Mouse (Mus musculus): ENCODE data around the gene Zbtb48. TPM values are rescaled to one million over a fixed set of nuclear protein-coding genes. Genes with fewer than 3 reads are reported as not detected.

Zbtb48 gene
- 13.7 and 19.1 TPM in 2 replicates for polyA plus RNA-seq (2012; rRNA removed)

- H3K4me1 ChIP-seq (ENCODE audit: control insufficient read depth, insufficient read depth, low read length) = peaks cover 9% of the 10 kb centered on the region
- peak within 1 kb of the TSS; percentile 47 for H3K4me3 ChIP-seq (ENCODE audit: insufficient read depth, low read length)
- peak; percentile 95 for TF ChIP-seq POLR2A (IDR thresholded peaks at IDR 0.05; ENCODE audit: extremely low read depth, insufficient read depth, low read length)
- TF ChIP-seq CTCF (IDR thresholded peaks at IDR 0.05; ENCODE audit: extremely low read depth, insufficient read depth, low read length) = no peak
- no peak within 1 kb of the TSS for H3K27ac ChIP-seq (ENCODE audit: insufficient read depth, low read length)
Observed at GRCm38 (mm10) chr4:152027524-152027923, at the start of gene Zbtb48. Gene Zbtb48, minus strand, starts transcription at chr4:152027671.

GRCm38 (mm10) chr4:152077191-152077590, 49.7 kb upstream of the Zbtb48 start:
- Histone ChIP-seq H3K27ac (ENCODE audit: insufficient read depth, low read length) (no peak overlapping the region), H3K4me1 (ENCODE audit: control insufficient read depth, insufficient read depth, low read length) (peaks cover 2% of the 10 kb centered on the region; the same call in 1 of the 2 replicates), H3K4me3 (ENCODE audit: insufficient read depth, low read length) (no peak overlapping the region)
- TF ChIP-seq POLR2A (IDR thresholded peaks at IDR 0.05; ENCODE audit: extremely low read depth, insufficient read depth, low read length) = no peak
- no peak for TF ChIP-seq CTCF (IDR thresholded peaks at IDR 0.05; ENCODE audit: extremely low read depth, insufficient read depth, low read length)

GRCm38 (mm10) chr4:152074548-152074947, 47.1 kb upstream of the Zbtb48 start:
- Histone ChIP-seq H3K27ac (ENCODE audit: insufficient read depth, low read length) (no peak overlapping the region), H3K4me3 (ENCODE audit: insufficient read depth, low read length) (no peak overlapping the region), H3K4me1 (ENCODE audit: control insufficient read depth, insufficient read depth, low read length) (peaks cover 2% of the 10 kb centered on the region; the same call in 1 of the 2 replicates)
- TF ChIP-seq CTCF (IDR thresholded peaks at IDR 0.05; ENCODE audit: extremely low read depth, insufficient read depth, low read length) (no peak), POLR2A (IDR thresholded peaks at IDR 0.05; ENCODE audit: extremely low read depth, insufficient read depth, low read length) (no peak)

- Histone ChIP-seq H3K4me3 (ENCODE audit: insufficient read depth, low read length) (no peak overlapping the region), H3K4me1 (ENCODE audit: control insufficient read depth, insufficient read depth, low read length) (peaks cover 2% of the 10 kb centered on the region; the same call in 1 of the 2 replicates), H3K27ac (ENCODE audit: insufficient read depth, low read length) (no peak overlapping the region)
- TF ChIP-seq POLR2A (IDR thresholded peaks at IDR 0.05; ENCODE audit: extremely low read depth, insufficient read depth, low read length) (no peak), CTCF (IDR thresholded peaks at IDR 0.05; ENCODE audit: extremely low read depth, insufficient read depth, low read length) (no peak)
Observed at GRCm38 (mm10) chr4:152073715-152074114, 46.2 kb upstream of the Zbtb48 start.

- Histone ChIP-seq H3K4me1 (ENCODE audit: control insufficient read depth, insufficient read depth, low read length) (no peaks in the 10 kb centered on the region), H3K27ac (ENCODE audit: insufficient read depth, low read length) (no peak overlapping the region), H3K4me3 (ENCODE audit: insufficient read depth, low read length) (no peak overlapping the region)
- TF ChIP-seq CTCF (IDR thresholded peaks at IDR 0.05; ENCODE audit: extremely low read depth, insufficient read depth, low read length) (no peak), POLR2A (IDR thresholded peaks at IDR 0.05; ENCODE audit: extremely low read depth, insufficient read depth, low read length) (no peak)
Observed at GRCm38 (mm10) chr4:152072655-152073054, 45.2 kb upstream of the Zbtb48 start.

GRCm38 (mm10) chr4:152072121-152072601, 44.7 kb upstream of the Zbtb48 start, which contains the start of gene Plekhg5:
Gene Plekhg5, plus strand, starts transcription at chr4:152072498.
- Histone ChIP-seq H3K27ac (ENCODE audit: insufficient read depth, low read length) (no peak within 1 kb of the TSS), H3K4me1 (ENCODE audit: control insufficient read depth, insufficient read depth, low read length) (no peaks in the 10 kb centered on the region), H3K4me3 (ENCODE audit: insufficient read depth, low read length) (no peak within 1 kb of the TSS)
- TF ChIP-seq CTCF (IDR thresholded peaks at IDR 0.05; ENCODE audit: extremely low read depth, insufficient read depth, low read length) = no peak
- no peak for TF ChIP-seq POLR2A (IDR thresholded peaks at IDR 0.05; ENCODE audit: extremely low read depth, insufficient read depth, low read length)

- no peaks in the 10 kb centered on the region for H3K4me1 ChIP-seq (ENCODE audit: control insufficient read depth, insufficient read depth, low read length)
- no peak overlapping the region for H3K4me3 ChIP-seq (ENCODE audit: insufficient read depth, low read length)
- H3K27ac ChIP-seq (ENCODE audit: insufficient read depth, low read length) = no peak overlapping the region
- TF ChIP-seq CTCF (IDR thresholded peaks at IDR 0.05; ENCODE audit: extremely low read depth, insufficient read depth, low read length) (no peak), POLR2A (IDR thresholded peaks at IDR 0.05; ENCODE audit: extremely low read depth, insufficient read depth, low read length) (no peak)
Observed at GRCm38 (mm10) chr4:152070494-152071396, 43.3 kb upstream of the Zbtb48 start.

GRCm38 (mm10) chr4:152069245-152069644, 41.8 kb upstream of the Zbtb48 start:
- no peak for TF ChIP-seq CTCF (IDR thresholded peaks at IDR 0.05; ENCODE audit: extremely low read depth, insufficient read depth, low read length)
- no peak overlapping the region for H3K27ac ChIP-seq (ENCODE audit: insufficient read depth, low read length)
- no peak overlapping the region for H3K4me3 ChIP-seq (ENCODE audit: insufficient read depth, low read length)
- H3K4me1 ChIP-seq (ENCODE audit: control insufficient read depth, insufficient read depth, low read length) = no peaks in the 10 kb centered on the region

- Histone ChIP-seq H3K4me1 (ENCODE audit: control insufficient read depth, insufficient read depth, low read length) (no peaks in the 10 kb centered on the region), H3K4me3 (ENCODE audit: insufficient read depth, low read length) (no peak overlapping the region), H3K27ac (ENCODE audit: insufficient read depth, low read length) (no peak overlapping the region)
- TF ChIP-seq POLR2A (IDR thresholded peaks at IDR 0.05; ENCODE audit: extremely low read depth, insufficient read depth, low read length) = no peak
- TF ChIP-seq CTCF (IDR thresholded peaks at IDR 0.05; ENCODE audit: extremely low read depth, insufficient read depth, low read length) = no peak
Observed at GRCm38 (mm10) chr4:152068166-152068724, 40.8 kb upstream of the Zbtb48 start.
